Mouse (Mus musculus): ENCODE data around the gene Cyb5rl.

- TF ChIP-seq CTCF (IDR thresholded peaks at IDR 0.05; ENCODE audit: low read depth, low read length) (no peak), POLR2A (IDR thresholded peaks at IDR 0.05; ENCODE audit: insufficient read depth, low read length) (no peak)
These were observed 41.5 kb downstream of the Cyb5rl start for GRCm38 (mm10) chr4:107108291-107108731.
